Mouse (Mus musculus) G1E (cell line): ENCODE results near the gene Cd300ld4.
"Not testable (repeated sequence)": the region's sequence is repeated elsewhere in the genome, so short reads cannot be mapped to it uniquely, and the experiment has no call there.

Experiments
- CTCF ChIP-seq: IDR thresholded peaks from 2 replicates; pipeline ENCODE4 v1.5.1; 2012; ENCODE audit warnings: low read depth, low read length, inconsistent platforms, mixed read lengths
- GATA1 ChIP-seq: IDR thresholded peaks from 2 replicates; pipeline ENCODE4 v1.6.1; 2012; ENCODE audit warnings: borderline replicate concordance, low read length, inconsistent platforms, mixed read lengths
- GATA2 ChIP-seq: IDR thresholded peaks from 2 replicates; pipeline ENCODE4 v1.6.1; 2012; ENCODE audit warnings: low read depth, low read length, inconsistent platforms, borderline replicate concordance
- POLR2AphosphoS5 ChIP-seq: IDR thresholded peaks from 2 replicates; pipeline ENCODE4 v1.6.1; 2012; ENCODE audit warnings: low read depth, low read length, inconsistent platforms; ENCODE audit not compliant: insufficient replicate concordance
- TAL1 ChIP-seq: conservative IDR thresholded peaks from 2 replicates; pipeline ENCODE4 v1.6.1; 2012; ENCODE audit warnings: low read depth, low read length, inconsistent platforms, mixed read lengths

DNA sequence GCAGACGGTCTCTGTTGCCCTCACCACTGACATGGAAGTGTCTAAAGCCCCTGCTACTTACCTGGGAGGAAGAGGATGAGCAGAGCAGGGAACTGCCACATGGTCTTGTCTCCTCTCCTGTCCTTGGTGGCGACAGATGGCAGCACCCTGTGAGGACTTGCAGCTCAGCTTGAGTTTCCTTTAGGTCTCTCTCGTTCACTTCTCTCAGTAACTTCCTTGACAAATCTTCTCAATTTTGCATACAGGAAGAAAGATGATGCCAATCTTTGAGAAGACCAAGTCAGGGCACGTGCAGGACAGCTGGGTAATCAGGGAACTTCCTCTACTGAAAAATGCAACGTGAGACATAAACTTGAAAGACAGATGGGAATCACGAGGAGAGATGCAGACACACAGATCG, 10.7 kb downstream of the Cd300ld4 start, which contains the start of gene Cd300ld2:
- not testable (repeated sequence) for TF ChIP-seq POLR2AphosphoS5, TAL1, CTCF, GATA2, GATA1
